Mouse (Mus musculus): ENCODE measurements around the gene Gm49396. TPM values are rescaled to one million over a fixed set of nuclear protein-coding genes. Genes with fewer than 3 reads are reported as not detected.

Gene Gm49396
- total RNA-seq, 2 experiments from 2014 or later = 1.0 to 3.6 TPM

DNA sequence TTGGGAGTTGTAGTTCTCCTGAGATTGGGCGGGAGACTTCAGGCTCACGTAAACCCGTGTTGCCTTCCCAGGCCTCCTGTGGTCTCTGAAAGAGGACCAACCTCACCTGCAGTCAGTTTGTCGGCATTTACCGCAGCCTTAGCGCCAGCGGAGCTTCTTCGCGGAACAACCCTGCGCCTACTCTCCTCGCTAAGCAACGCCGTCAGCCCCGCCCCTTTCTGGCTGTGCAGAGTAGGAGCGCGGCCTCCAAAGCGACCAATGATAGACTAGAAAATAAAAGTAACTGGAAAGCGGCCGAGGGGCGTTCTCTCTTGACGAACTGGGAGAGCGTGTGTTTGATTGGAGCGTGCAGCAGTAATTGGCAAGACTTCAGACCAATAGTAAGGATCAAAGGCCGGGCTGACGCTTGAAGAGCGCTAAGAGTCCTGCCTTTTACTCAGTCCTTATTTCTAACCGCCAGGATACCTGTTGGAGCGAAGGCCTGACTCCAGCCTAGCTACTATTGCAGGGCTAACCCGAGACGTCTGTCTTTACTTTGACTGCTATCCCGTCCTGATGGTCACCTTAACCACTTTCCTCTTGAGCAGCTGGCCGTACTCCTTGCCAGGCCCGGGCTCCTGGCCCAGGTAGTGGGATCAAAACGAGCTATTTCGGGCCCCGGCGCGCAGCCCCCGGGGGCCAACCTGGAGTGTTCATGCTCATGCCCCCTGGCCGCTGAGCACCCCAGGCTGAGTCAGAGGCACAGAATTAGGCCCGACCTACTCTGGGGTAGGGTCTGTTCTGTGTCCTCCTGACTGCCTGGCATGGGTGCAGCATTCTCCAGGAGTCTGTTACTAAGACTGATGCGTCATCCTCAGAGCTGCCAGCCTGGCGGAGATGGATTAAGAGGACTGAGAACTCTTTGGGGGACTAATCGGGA, 10.8 kb upstream of the Gm49396 start, which contains the start of the genes Hspb6 and Proser3:
Gene Hspb6 (plus strand): TSS at position 77 of the 919 bp plus-strand sequence.
Gene Proser3 (minus strand): TSS at position 198 of the 919 bp plus-strand sequence.
- peak; percentile 90 for ATAC-seq (ENCODE audit: poor library complexity, severe bottlenecking)

- no peak for ATAC-seq (ENCODE audit: poor library complexity, severe bottlenecking)
These were observed 10.0 kb upstream of the Gm49396 start for GRCm38 (mm10) chr7:30553021-30553589.

- no peak for ATAC-seq (ENCODE audit: poor library complexity, severe bottlenecking)
These were observed 9.1 kb upstream of the Gm49396 start for GRCm38 (mm10) chr7:30553810-30554584.

DNA sequence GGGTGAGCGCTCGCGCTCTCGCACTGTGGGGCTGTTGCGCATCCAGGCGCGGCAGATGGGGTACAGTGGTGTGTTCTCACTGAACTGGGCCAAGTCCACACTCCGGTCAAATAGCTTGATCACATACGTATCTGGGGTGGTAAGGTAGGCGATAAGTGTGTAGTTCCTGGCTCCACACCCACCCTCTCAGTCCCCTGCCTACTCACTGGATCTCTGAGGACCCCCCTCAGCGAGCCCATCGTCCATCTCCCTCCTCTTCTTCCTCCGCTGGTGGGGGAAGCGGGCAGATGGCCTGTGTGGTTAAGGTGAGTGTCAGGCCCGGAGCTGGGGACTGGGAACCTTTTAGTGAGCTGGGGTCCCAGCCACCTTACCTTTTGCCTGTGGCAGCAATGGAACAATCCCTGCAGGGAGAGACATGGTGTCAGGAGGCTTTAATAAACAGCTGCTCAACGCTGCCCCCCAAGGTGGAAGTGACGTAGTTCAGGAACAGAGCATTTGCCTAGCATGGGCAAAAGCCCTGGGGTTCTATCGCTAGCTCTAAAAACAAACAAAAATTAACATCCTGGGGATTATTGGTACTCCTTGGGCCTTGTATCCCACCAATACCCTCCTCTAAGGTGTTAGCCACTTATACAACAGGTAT, 6.1 kb upstream of the Gm49396 start:
- no peak for ATAC-seq (ENCODE audit: poor library complexity, severe bottlenecking)

GRCm38 (mm10) chr7:30557901-30558514, 5.1 kb upstream of the Gm49396 start:
- no peak for ATAC-seq (ENCODE audit: poor library complexity, severe bottlenecking)

DNA sequence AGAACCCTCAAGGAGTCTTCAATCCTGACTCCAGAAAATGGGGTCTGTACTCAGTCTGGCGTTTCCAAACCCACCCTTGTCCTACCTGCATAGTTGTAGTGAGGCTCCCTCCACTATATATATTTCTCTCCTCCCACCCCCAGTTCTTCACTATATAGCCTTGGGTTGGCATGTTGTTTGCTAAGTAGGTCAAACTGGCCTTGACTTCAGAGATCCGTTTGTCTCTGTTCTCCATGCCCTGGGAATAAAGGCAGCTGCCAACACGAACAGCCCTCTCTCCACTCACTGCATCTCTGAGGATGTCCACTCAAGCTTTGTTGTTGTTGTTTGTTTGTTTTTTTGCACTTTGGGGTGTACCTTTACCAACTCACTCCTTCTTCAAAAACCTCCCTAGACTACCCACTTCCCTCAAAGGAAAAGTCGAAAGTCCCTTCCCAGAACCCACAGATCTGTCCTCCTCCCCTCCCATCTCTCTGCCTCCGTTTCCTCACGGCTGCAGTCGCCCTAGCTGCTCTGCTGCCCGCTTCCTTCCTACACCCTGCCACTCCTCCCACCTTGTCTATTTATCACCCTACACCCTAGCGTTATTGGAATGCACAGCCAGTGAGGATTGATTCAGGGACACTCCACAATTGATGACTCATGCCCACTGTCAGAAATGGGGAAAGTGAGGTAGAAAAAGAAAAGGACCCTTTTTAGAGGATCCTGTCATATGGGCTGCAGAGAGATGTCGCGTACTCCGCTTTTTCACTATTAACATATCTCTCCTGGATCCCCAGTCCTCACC, 4.3 kb upstream of the Gm49396 start:
- peak; percentile 4; the same call in 1 of the 2 replicates for ATAC-seq (ENCODE audit: poor library complexity, severe bottlenecking)

GRCm38 (mm10) chr7:30559443-30559954, 3.6 kb upstream of the Gm49396 start, which contains the start of gene Lin37:
Lin37 (minus strand) TSS chr7:30559838.
- ATAC-seq (ENCODE audit: poor library complexity, severe bottlenecking) = peak; percentile 83

DNA sequence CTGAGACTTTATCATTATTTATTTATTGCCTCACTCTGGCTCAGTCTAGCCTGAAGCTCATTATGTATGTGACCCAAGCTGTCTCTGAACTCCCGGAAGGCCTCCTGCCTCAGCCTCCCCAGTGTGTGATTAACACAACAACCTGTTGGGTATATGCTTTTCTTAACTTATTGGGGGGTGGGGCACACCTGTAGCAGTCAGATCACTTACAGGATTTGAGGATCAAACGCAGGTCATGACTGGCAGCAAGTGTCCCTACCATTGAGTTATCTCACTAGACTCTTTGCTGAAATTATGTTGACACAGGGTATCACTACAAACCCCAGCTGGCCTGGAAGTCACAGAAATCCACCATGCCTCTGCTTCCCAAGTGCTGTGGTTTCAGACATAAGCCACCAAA, 2.8 kb upstream of the Gm49396 start:
- ATAC-seq (ENCODE audit: poor library complexity, severe bottlenecking) = no peak

DNA sequence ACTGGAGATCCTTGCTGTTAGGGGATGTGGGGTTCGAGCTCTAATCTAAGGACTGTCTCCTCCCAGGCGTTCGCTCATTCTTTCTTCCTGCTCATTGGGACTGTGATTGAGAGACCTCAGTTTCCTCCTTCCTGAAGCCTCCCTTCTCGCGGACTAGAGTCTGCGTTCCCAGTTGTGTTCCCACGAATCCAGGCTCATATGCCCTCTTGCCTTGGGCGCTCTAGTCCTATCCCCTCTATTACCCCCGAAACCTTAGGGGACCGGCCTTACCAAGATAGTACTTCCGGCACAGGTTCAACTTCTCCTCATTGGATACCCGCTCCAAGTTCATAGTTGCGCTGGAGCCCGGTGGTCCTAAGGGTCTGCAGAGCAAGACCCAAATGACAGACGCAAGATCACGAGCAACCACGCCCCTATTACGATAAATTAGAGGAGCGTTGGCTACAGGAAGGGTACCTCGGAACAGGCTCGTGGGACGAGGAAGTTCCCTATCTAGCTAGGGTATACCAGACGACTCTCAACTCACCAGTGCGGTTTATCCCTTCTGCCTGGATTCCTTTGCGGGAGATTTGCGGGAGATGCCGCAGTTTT, 523 bp upstream of the Gm49396 start:
- ATAC-seq (ENCODE audit: poor library complexity, severe bottlenecking) = peak; percentile 14

GRCm38 (mm10) chr7:30563906-30564280, 749 bp downstream of the Gm49396 start:
- ATAC-seq (ENCODE audit: poor library complexity, severe bottlenecking) = no peak

GRCm38 (mm10) chr7:30564970-30565571, 1.9 kb downstream of the Gm49396 start, which contains the start of gene Igflr1:
Igflr1 (plus strand) TSS chr7:30565427.
- ATAC-seq (ENCODE audit: poor library complexity, severe bottlenecking) = no peak

DNA sequence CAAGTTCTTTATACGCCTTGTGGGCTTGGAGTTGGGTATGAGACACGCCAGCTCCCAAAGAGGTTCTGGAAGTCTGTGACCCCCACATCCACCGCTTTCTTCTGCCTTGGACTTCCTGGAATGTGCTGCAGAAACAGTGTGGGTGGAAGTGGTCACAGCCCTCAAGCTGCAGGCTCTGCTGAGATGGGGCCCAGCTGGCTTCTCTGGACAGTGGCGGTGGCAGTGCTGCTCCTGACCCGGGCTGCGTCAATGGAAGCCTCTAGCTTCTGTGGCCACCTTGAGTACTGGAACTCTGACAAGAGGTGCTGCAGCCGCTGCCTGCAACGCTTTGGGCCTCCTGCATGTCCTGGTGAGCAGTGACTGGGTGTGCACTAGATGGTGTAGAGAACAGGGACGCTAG, 2.9 kb downstream of the Gm49396 start:
- no peak for ATAC-seq (ENCODE audit: poor library complexity, severe bottlenecking)

DNA sequence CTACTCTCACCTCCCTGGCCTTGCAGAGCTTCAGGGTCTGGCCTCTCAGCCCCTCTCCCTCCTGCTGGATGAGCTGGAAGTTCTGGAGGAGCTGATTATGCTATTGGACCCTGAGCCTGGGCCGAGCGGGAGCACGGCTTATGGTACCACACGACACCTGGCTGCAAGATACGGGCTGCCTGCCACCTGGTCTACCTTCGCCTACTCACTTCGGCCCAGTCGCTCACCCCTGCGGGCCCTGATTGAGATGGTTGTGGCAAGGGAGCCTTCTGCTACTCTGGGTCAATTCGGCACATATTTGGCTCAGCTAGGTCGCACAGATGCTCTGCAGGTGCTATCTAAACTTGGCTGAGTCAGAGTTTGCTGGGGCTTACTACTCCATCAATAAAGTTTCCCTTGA, 4.4 kb downstream of the Gm49396 start:
- ATAC-seq (ENCODE audit: poor library complexity, severe bottlenecking) = no peak

GRCm38 (mm10) chr7:30572389-30572788, 9.2 kb downstream of the Gm49396 start:
- ATAC-seq (ENCODE audit: poor library complexity, severe bottlenecking) = no peak

GRCm38 (mm10) chr7:30572969-30573368, 9.8 kb downstream of the Gm49396 start:
- ATAC-seq (ENCODE audit: poor library complexity, severe bottlenecking) = peak; percentile 24

GRCm38 (mm10) chr7:30579950-30580349, 16.8 kb downstream of the Gm49396 start:
- no peak for ATAC-seq (ENCODE audit: poor library complexity, severe bottlenecking)

DNA sequence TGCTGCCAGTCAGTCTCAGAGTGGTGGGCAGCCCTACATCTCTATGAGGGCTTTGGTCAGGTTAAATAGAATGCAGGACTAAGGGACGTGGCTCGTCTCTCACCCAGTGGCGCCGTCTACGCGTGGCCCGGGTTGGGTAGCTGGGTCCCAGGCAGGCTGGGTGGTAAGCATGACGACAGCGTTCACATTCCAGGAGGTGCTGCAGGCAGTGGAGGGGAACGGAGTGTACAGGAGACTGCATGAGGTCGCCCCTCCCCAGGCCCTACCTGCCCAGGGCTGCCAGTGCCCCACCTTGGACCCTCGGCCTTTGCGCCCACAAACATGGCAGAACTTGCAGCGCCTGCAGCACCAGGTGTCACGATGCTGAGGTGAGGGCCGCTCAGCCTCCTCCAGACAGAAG, 18.4 kb downstream of the Gm49396 start:
- no peak for ATAC-seq (ENCODE audit: poor library complexity, severe bottlenecking)

- ATAC-seq (ENCODE audit: poor library complexity, severe bottlenecking) = no peak
These were observed 21.2 kb downstream of the Gm49396 start for GRCm38 (mm10) chr7:30584339-30584738.

All from megakaryocyte, adult 5-6 weeks (primary cell).